Mouse (Mus musculus) forebrain, embryonic 14.5 days (tissue): ENCODE measurements at regions not wholly inside any gene's neighbourhood (a gene's known extent, or its start where the extent isn't known, plus 50 kb on each side); places are given as distances from the start of the nearest gene placed in this dataset.

Experiments used
- ATAC-seq: fragments of 200-750 bp; cut with Nextera tagmentation; 2 replicates; pipeline ENCODE4 v1.8.0; 2017; ENCODE audit warnings: mild to moderate bottlenecking, moderate library complexity
- DNase-seq: peaks from one replicate; pipeline ENCODE4 v3.0.0-alpha.2; 2015; ENCODE audit warnings: low spot score
- H3K27ac ChIP-seq: fragments of 300-500 bp; sonication (generic); 2 replicates; pipeline ENCODE4 v1.5.1; 2014; ENCODE audit warnings: low read depth, mild to moderate bottlenecking, control low read depth, low read length, moderate library complexity
- H3K27me3 ChIP-seq: fragments of 300-500 bp; sonication (generic); replicated peaks from 2 replicates; pipeline ENCODE4 v1.6.1; 2014; ENCODE audit warnings: low read length, control low read depth, mixed read lengths; ENCODE audit not compliant: control insufficient read depth, insufficient read depth
- H3K36me3 ChIP-seq: fragments of 300-500 bp; sonication (generic); 2 replicates; pipeline ENCODE4 v1.6.1; 2014; ENCODE audit warnings: low read length, control low read depth; ENCODE audit not compliant: control insufficient read depth, insufficient read depth
- H3K4me1 ChIP-seq: fragments of 300-500 bp; sonication (generic); 2 replicates; pipeline ENCODE4 v1.6.1; 2014; ENCODE audit warnings: antibody characterized with exemption, low read length, control low read depth; ENCODE audit not compliant: control insufficient read depth, insufficient read depth
- H3K4me2 ChIP-seq: fragments of 300-500 bp; sonication (generic); 2 replicates; pipeline ENCODE4 v1.6.1; 2014; ENCODE audit warnings: mild to moderate bottlenecking, control low read depth, low read length
- H3K4me3 ChIP-seq: fragments of 300-500 bp; sonication (generic); 2 replicates; pipeline ENCODE4 v1.5.1; 2014; ENCODE audit warnings: low read depth, low read length, control low read depth
- H3K9ac ChIP-seq: fragments of 300-500 bp; sonication (generic); 2 replicates; pipeline ENCODE4 v1.6.1; 2014; ENCODE audit warnings: mild to moderate bottlenecking, low read length, control low read depth, moderate library complexity
- H3K9me3 ChIP-seq: fragments of 300-500 bp; sonication (generic); replicated peaks from 2 replicates; pipeline ENCODE4 v1.6.1; 2016; ENCODE audit warnings: low read length, control low read depth, mixed read lengths; ENCODE audit not compliant: control insufficient read depth
- WGBS: fragments of 180-500 bp; shearing (Covaris S2); extraction: QIAGEN DNeasy Blood & Tissue Kit; methylation state at CpG from one replicate; pipeline ENCODE4 v1.1.7; 2014; 5-methylcytosine and 5-hydroxymethylcytosine counted together

DNA sequence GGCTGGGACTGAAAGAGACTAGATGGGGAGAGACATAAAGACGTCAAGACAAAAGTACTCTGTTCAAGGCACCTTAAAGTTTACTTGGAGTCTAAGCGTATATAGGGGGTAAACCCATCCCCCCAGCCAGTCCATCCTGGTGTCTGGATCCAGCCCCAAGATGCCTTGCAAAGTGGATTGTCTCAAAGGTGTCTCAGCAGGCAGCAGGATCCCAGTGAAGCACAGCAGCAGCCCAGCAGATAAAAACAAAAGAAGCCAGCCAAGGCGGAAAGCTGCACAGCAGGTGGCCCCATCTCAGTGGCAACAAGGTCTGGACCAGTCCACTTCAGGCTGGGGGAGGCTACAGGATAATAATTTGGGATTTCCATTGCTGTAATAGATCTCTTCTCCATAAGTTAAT lies 72.0 kb upstream of the Col5a2 start:
- no peak for ATAC-seq
- DNase-seq: no peak
- Histone ChIP-seq H3K4me1 (no peaks in the 10 kb centered on the region), H3K9me3 (no peaks in the 10 kb centered on the region), H3K9ac (no peak overlapping the region), H3K36me3 (no peaks in the 10 kb centered on the region), H3K4me2 (no peak overlapping the region), H3K27me3 (no peaks in the 10 kb centered on the region), H3K27ac (no peak overlapping the region), H3K4me3 (no peak overlapping the region)
- WGBS: 4% methylated on average over 3 of the region's 3 CpGs

DNA sequence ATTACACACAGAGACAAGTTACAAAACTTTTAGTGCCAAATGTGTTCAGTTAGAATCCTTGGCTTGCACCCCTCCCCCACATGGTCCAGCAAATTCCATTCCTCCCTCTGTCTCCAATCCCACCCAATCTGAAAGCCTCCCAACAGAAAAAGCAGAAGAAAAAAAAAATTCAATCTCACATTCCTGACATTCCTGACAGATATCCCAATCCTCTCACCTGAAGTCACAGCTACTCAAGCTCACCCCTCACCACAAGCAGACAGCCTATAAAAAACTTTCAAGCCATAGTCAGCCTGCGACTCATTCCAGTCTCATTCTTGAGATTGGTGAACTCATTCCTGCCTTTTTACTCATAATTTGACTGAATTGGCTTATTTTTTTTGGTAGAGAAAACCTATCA lies 77.4 kb upstream of the Col5a2 start:
- DNase-seq: no peak
- Histone ChIP-seq H3K36me3 (no peaks in the 10 kb centered on the region), H3K4me2 (no peak overlapping the region), H3K27me3 (no peaks in the 10 kb centered on the region), H3K27ac (no peak overlapping the region), H3K9me3 (no peaks in the 10 kb centered on the region), H3K9ac (no peak overlapping the region), H3K4me3 (no peak overlapping the region), H3K4me1 (no peaks in the 10 kb centered on the region)
- 98% methylated on average over 1 of the region's 1 CpGs for WGBS
- ATAC-seq: no peak

DNA sequence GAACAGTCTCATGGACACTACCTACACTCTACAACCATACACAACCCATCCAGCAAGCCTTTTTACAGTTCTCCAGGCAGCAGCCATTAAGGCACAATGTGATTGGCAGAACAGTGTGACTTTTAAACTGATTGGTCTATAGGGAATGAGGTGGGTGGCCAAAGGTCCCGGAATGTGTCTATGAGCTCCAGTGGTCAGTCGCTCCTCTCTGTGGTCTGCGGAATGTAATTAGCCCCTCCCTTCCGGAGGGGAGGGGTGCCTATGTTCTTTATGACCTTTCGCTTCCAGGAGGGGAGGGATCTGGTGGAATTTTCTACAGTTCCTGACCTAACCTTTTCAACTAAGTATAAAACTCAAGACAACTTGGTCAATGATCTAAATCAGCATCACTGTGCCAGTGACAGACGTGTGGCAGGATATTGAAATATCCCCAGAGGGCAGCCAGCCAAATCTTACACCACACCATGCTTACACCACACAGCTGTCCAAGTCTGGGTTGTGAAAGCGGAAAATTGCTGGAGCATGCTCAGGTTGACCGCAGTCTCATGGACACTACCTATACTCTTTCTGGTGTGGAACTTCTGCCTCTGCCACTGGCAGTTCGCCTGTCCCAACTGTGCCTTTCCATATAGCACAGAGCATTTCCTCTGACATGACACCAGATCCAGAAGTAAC lies 84.4 kb upstream of the Col5a2 start:
- H3K9ac ChIP-seq: no peak overlapping the region
- no peak overlapping the region for H3K27ac ChIP-seq
- no peaks in the 10 kb centered on the region for H3K4me1 ChIP-seq
- no peak overlapping the region for H3K4me3 ChIP-seq
- ATAC-seq (no peak), DNase-seq (no peak)
- no peak overlapping the region for H3K4me2 ChIP-seq
- H3K36me3 ChIP-seq: no peaks in the 10 kb centered on the region
- WGBS: 86% methylated on average over 9 of the region's 9 CpGs
- no peaks in the 10 kb centered on the region for H3K27me3 ChIP-seq
- H3K9me3 ChIP-seq: no peaks in the 10 kb centered on the region

DNA sequence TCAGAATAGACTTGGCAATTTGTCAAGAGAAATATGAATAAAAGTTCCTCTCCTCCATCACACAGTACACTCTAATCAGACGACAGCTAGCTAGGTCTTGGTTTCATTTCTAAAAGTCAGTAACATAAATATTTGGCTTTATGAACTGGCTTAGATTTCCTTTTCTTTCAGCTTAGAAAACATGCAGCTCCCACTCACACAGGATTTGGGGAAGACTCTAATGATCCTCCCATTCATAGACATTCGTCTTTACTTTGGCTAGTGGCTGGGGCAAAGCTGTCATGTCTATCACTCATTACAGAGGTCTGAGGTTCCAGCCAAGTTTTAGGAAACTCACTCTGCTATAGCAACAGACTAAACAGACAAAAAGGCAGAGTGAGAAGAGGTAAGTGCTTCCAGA lies 94.2 kb upstream of the Col5a2 start:
- no peaks in the 10 kb centered on the region for H3K9me3 ChIP-seq
- ATAC-seq: no peak
- H3K4me2 ChIP-seq: no peak overlapping the region
- H3K4me3 ChIP-seq: no peak overlapping the region
- H3K27me3 ChIP-seq: no peaks in the 10 kb centered on the region
- H3K9ac ChIP-seq: no peak overlapping the region
- DNase-seq: peak; percentile 2
- WGBS: 49% methylated on average over 2 of the region's 2 CpGs
- H3K27ac ChIP-seq: no peak overlapping the region
- no peaks in the 10 kb centered on the region for H3K36me3 ChIP-seq
- H3K4me1 ChIP-seq: no peaks in the 10 kb centered on the region

DNA sequence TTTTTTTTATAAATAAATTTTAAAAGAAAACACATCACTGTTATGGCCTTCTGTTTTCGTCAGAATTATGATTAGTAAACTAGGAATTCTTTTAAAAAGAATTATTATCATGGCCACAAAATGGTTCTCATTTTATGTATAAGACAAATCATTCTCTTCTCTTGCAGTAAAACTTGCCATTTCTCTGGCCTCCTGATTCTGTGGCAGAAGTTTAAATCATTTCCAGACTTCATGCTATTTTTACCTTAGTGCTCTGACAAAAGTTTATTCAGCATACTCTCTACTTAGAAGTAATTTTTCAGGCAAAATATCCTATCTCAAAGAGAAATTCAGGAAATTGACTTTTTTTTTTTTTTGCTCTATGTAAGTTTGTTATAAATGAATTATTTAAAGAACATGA lies 96.3 kb upstream of the Col5a2 start:
- Histone ChIP-seq H3K36me3 (no peaks in the 10 kb centered on the region), H3K27ac (no peak overlapping the region), H3K9ac (no peak overlapping the region), H3K4me3 (no peak overlapping the region), H3K9me3 (no peaks in the 10 kb centered on the region), H3K4me1 (no peaks in the 10 kb centered on the region), H3K27me3 (no peaks in the 10 kb centered on the region), H3K4me2 (no peak overlapping the region)
- WGBS: 67% methylated on average over 1 of the region's 1 CpGs
- ATAC-seq: no peak
- DNase-seq: no peak

DNA sequence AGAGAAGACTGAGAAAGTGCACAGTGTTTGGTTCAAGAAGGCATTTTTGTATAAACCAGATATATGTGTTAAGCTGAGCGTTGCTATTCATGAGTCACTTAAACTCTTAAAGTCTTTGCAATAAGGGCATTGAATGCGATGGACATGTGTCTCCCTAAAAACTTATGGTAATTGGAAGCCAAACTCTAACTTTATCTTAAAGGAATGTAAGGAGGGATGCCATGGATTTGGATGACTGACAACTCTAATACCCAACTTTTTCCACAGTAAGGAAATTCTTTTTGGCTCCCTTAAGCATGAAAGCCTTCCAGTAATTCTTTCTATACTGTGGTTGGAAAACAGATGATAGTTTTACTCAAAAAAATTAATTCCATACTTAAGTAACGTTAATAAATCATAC lies 96.9 kb upstream of the Col5a2 start:
- Histone ChIP-seq H3K36me3 (no peaks in the 10 kb centered on the region), H3K27ac (no peak overlapping the region), H3K27me3 (no peaks in the 10 kb centered on the region), H3K4me1 (no peaks in the 10 kb centered on the region), H3K9ac (no peak overlapping the region), H3K4me3 (no peak overlapping the region), H3K4me2 (no peak overlapping the region), H3K9me3 (no peaks in the 10 kb centered on the region)
- ATAC-seq: no peak
- DNase-seq: no peak
- 89% methylated on average over 3 of the region's 3 CpGs for WGBS

DNA sequence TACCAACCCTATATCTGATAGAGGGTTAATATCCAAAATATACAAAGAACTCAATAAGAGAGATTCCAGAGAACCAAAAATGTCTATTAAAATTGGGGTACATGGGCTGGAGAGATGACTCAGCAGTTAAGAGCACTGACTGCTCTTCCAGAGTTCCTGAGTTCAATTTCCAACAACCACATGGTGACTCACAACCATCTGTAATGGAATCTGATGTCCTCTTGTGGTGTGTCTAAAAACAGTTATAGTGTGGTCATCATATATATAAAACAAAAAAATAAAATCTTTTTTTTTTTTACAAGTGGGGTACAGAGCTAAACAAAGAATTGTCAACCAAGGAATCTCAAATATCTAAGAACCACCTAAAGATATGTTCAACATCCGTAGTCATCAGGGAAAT lies 102.5 kb upstream of the Col5a2 start:
- Histone ChIP-seq H3K36me3 (no peaks in the 10 kb centered on the region), H3K27ac (no peak overlapping the region), H3K4me1 (no peaks in the 10 kb centered on the region), H3K27me3 (no peaks in the 10 kb centered on the region), H3K9me3 (no peaks in the 10 kb centered on the region), H3K4me3 (no peak overlapping the region), H3K4me2 (no peak overlapping the region), H3K9ac (no peak overlapping the region)
- 87% methylated on average over 1 of the region's 1 CpGs for WGBS
- ATAC-seq (no peak), DNase-seq (no peak)

DNA sequence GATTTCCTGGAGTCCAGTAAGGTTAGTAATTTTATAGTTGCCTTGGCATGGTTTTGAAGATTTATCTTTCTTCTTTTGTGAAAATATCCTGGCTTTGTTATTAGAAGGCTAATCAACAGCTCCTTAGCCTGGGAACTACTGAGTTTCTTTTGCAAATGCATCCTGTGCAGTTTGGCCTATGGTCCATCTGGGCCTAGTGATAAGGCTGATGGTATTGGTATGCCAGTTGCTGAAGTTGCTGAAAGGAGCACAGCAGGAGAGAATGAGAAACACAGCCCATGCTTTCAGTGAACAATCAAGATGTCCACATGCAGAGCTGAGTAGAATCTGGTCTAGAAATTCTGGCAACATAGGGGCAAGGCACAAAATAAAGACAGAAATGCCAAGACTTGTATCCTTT lies 105.2 kb upstream of the Col5a2 start:
- no peaks in the 10 kb centered on the region for H3K4me1 ChIP-seq
- no peak overlapping the region for H3K9ac ChIP-seq
- no peak overlapping the region for H3K4me3 ChIP-seq
- no peaks in the 10 kb centered on the region for H3K9me3 ChIP-seq
- no peak for DNase-seq
- no peak overlapping the region for H3K27ac ChIP-seq
- no peak overlapping the region for H3K4me2 ChIP-seq
- H3K36me3 ChIP-seq: no peaks in the 10 kb centered on the region
- H3K27me3 ChIP-seq: no peaks in the 10 kb centered on the region
- no peak for ATAC-seq

DNA sequence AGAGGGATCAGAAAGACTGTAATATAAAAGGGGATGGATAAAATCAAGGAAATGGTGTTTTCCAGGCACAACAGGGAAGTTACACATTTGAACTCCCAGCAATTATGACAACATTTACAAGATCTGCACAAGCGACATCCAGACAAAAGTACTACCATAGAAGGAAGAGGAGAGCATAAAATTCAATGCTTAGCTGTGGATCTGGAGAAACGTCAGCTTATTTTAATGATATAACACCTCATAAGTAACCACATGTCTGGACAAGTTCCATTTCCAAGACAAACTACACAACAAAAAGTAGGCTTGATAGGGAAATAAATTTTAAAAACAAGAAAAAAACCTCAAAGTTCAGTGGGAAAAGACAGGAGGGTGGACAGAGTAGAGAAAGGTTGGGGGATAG lies 115.9 kb upstream of the Col5a2 start:
- no peak for ATAC-seq
- Histone ChIP-seq H3K27me3 (no peaks in the 10 kb centered on the region), H3K9ac (no peak overlapping the region), H3K4me1 (no peaks in the 10 kb centered on the region), H3K27ac (no peak overlapping the region), H3K4me2 (no peak overlapping the region), H3K9me3 (no peaks in the 10 kb centered on the region), H3K4me3 (no peak overlapping the region), H3K36me3 (no peaks in the 10 kb centered on the region)
- DNase-seq: no peak
- 83% methylated on average over 2 of the region's 2 CpGs for WGBS
